Mouse (Mus musculus) olfactory bulb, adult 2 months (tissue): ENCODE measurements around the gene Fus.

Source experiments
- CTCF ChIP-seq: fragments of 200-500 bp; IDR thresholded peaks from 2 replicates; pipeline ENCODE4 v1.5.1; 2012; ENCODE audit warnings: low read depth, mild to moderate bottlenecking, low read length, moderate library complexity; ENCODE audit not compliant: insufficient read depth
- POLR2A ChIP-seq: fragments of 200-500 bp; IDR thresholded peaks from 2 replicates; pipeline ENCODE4 v1.6.1; 2012; ENCODE audit warnings: mild to moderate bottlenecking, low read depth, low read length, moderate library complexity; ENCODE audit not compliant: insufficient read depth

- TF ChIP-seq CTCF (no peak), POLR2A (no peak)
These were observed 36.4 kb downstream of the Fus start, which contains the start of gene Trim72 for GRCm38 (mm10) chr7:128003688-128004087.
